Mouse (Mus musculus): ENCODE measurements around the gene Olfr1238.

The Olfr1238 gene

DNA sequence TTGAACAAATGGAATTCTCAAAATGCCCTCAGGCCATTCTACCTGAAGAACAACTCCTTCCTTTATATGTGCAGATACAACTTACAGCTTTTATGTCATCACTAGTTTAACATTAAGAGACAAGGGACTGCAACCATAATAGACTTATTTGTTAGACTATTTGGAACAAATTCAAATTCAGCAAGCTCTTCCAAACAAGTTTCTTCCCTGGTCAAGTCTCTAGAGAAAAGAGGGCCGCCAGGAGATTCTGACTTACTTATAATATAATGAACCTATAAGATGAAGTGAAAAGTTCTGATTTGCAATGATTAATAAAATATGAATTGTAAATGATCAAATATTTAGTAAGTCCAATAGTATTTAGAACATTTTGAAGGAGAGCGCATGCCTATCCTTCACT is at the start of gene Olfr1238:
Olfr1238 (minus strand) TSS at position 101 of the 400 bp plus-strand sequence.
- no peak for DNase-seq (ENCODE audit: low spot score)

DNA sequence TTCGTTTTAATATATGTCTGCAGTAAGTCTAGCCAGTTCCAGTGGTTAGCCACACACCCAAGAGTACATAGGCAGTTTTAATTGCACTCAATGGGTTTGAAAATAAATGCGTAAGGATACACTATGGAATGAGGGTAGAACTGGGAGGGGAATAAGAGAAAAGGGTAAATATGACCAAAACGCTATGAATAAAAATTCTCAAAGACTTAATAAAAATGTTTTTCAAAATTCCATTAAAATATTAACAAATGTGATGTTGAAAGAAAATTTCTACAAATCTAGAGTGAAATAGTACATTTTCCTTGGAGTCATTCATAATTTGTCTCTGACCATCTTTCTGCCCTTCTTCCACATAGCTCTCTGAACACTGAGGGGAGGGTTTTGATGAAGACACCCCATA is 33.4 kb upstream of the Olfr1238 start, which contains the start of gene Olfr1240:
Olfr1240 (minus strand) TSS at position 101 of the 400 bp plus-strand sequence.
- no peak for DNase-seq (ENCODE audit: low spot score)

DNA sequence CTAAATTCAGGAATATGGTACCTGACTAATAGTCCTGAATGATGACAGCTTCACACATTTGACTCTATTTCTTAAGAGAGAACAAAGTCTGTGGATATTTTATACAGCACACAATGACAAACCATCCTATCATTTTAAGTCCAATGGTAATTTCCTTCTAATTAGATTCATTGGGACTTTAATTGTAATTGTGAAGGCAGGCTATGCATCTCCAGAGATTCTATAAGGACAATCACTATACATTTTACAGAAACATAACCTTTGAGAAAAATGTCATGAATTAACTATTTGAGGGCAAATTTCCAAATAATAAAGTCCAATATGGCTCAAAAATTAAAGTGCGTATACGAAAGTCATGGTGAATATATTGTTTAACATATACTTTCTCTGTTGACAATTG is 10.8 kb upstream of the Olfr1238 start, which contains the start of gene Olfr1239:
Olfr1239 (minus strand) TSS at position 101 of the 400 bp plus-strand sequence.
- no peak for DNase-seq (ENCODE audit: low spot score)

DNA sequence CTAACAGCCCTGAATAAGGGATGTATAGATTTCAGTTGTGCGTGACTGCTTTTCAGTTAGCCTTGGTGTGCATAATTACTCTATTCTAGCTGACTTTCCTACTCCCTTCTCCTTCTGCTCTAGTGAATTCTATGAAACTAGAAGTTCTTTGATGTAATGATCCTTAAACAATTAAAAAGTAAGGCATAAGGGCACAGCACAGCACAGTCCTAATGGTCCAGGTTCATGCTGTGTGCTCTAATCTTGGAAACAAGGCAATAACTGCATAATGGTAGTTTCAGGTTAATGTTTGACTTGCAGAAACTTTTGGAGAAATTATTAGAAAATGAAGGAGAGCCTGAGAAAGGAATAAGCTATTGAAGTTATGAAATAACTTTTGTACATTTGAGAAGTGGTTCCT is 5.1 kb upstream of the Olfr1238 start:
- no peak for DNase-seq (ENCODE audit: low spot score)

- DNase-seq (ENCODE audit: low spot score): no peak
Observed at GRCm38 (mm10) chr2:89400882-89401281, 8.6 kb downstream of the Olfr1238 start.

DNA sequence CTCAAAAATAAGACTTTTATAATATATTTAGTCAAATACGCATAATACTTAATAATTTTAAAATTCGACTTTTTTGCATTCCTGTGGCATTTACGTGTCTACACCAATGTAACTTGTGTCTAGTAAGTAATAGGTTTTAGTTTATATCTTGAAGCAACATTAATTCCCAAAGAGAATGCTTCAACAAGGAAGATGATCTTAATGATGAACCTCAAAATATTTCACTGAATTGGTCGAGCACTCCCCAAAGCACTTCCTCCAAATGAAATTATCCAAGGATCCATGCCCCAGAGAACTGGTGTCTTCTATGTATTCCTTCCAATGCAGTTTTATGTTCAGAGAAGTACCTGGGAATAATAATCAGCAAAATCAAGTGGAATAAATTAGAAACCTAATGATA is 44.7 kb downstream of the Olfr1238 start, which contains the start of gene Olfr1234:
Olfr1234 (minus strand) TSS at position 101 of the 400 bp plus-strand sequence.
- no peak for DNase-seq (ENCODE audit: low spot score)

Measured in MN1 (cell line).